Mouse (Mus musculus) heart, adult 2 months (tissue): ENCODE results near the gene Mapkapk5.

Source experiments
- CTCF ChIP-seq: fragments of 200-600 bp; IDR thresholded peaks from 2 replicates; pipeline ENCODE4 v1.8.1; 2022; ENCODE audit warnings: antibody characterized with exemption, mild to moderate bottlenecking, moderate library complexity
- EP300 ChIP-seq: fragments of 200-500 bp; IDR thresholded peaks from 2 replicates; pipeline ENCODE4 v1.6.1; 2011; ENCODE audit warnings: low read depth, low read length, control low read depth; ENCODE audit not compliant: insufficient read depth
- POLR2A ChIP-seq: fragments of 200-500 bp; IDR thresholded peaks from 2 replicates; pipeline ENCODE4 v1.6.1; 2011; ENCODE audit warnings: mild to moderate bottlenecking, low read depth, low read length, control low read depth; ENCODE audit not compliant: insufficient read depth

GRCm38 (mm10) chr5:121545793-121546529 lies at the start of gene Mapkapk5:
- TF ChIP-seq CTCF (no peak), POLR2A (peak; percentile 85), EP300 (peak; percentile 55; the same call in 1 of the 2 replicates)
